Mouse (Mus musculus) macrophage (primary cell): ENCODE data around the gene Bcr. TPM values are rescaled to one million over a fixed set of nuclear protein-coding genes. Genes with fewer than 3 reads are reported as not detected.

Source experiments
- H3K27ac ChIP-seq: fragments of 350-480 bp; formaldehyde crosslinking; 2 replicates; pipeline ENCODE4 v1.9.0; 2021
- H3K36me3 ChIP-seq: fragments of 350-480 bp; formaldehyde crosslinking; 2 replicates; pipeline ENCODE4 v1.9.0; 2021; ENCODE audit errors: inconsistent target
- H3K4me3 ChIP-seq: fragments of 350-480 bp; formaldehyde crosslinking; 2 replicates; pipeline ENCODE4 v1.9.0; 2021; ENCODE audit errors: inconsistent target
- H3K79me2 ChIP-seq: fragments of 350-480 bp; formaldehyde crosslinking; 2 replicates; pipeline ENCODE4 v1.9.0; 2021; ENCODE audit errors: inconsistent target
- WGBS: methylation state at CpG from one replicate; pipeline ENCODE4 v1.1.7; 2026; ENCODE audit warnings: inconsistent platforms; ENCODE audit not compliant: missing documents; 5-methylcytosine and 5-hydroxymethylcytosine counted together
- polyA plus RNA-seq: library from polyadenylated mRNA; stranded (reverse); fragments of 250-400 nt; gene quantifications from 3 replicates; pipeline ENCODE4 v1.2.4, GENCODE M21; 2018; ENCODE audit warnings: inconsistent platforms

The Bcr gene
- polyA plus RNA-seq, 1 experiment from 2014 or later, result 1.4 TPM

GRCm38 (mm10) chr10:75095216-75095615 lies 34.8 kb downstream of the Bcr start:
- no peak overlapping the region for H3K27ac ChIP-seq
- no peak overlapping the region for H3K4me3 ChIP-seq
- no peaks in the 10 kb centered on the region for H3K79me2 ChIP-seq
- 94% methylated on average over 7 of the region's 7 CpGs for WGBS
- H3K36me3 ChIP-seq, result no peaks in the 10 kb centered on the region

GRCm38 (mm10) chr10:75098446-75099183 lies 38.2 kb downstream of the Bcr start:
- Histone ChIP-seq H3K27ac (no peak overlapping the region), H3K4me3 (no peak overlapping the region), H3K79me2 (no peaks in the 10 kb centered on the region), H3K36me3 (no peaks in the 10 kb centered on the region)
- 83% methylated on average over 10 of the region's 10 CpGs for WGBS

DNA sequence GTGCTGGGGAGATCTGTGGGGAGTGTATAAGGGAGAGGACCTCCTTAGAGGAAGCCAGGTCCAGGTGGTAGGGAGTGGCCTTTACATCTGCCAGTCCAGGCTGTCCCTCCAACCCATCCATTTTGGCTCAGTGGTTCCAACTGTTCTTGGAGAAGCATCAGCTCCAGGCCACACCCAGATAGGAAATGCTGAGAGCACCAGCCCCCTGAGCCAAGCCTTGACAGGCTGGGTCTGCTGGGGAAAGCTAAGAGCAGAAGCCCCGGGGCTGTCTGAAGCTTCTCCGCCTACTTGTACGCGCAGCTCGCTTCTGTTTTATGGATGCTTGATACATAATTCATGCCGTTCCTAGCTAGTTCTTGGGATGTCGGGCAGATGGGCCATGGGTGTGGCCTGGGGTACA lies 39.9 kb downstream of the Bcr start:
- H3K4me3 ChIP-seq, result no peak overlapping the region
- H3K79me2 ChIP-seq, result no peaks in the 10 kb centered on the region
- no peaks in the 10 kb centered on the region for H3K36me3 ChIP-seq
- no peak overlapping the region for H3K27ac ChIP-seq
- 92% methylated on average over 6 of the region's 7 CpGs for WGBS

GRCm38 (mm10) chr10:75103502-75103901 lies 43.1 kb downstream of the Bcr start:
- Histone ChIP-seq H3K4me3 (no peak overlapping the region), H3K79me2 (no peaks in the 10 kb centered on the region), H3K27ac (no peak overlapping the region), H3K36me3 (no peaks in the 10 kb centered on the region)
- WGBS, result 62% methylated on average over 2 of the region's 2 CpGs

GRCm38 (mm10) chr10:75104191-75105098 lies 44.1 kb downstream of the Bcr start:
- 66% methylated on average over 8 of the region's 9 CpGs for WGBS
- no peak overlapping the region for H3K27ac ChIP-seq
- no peaks in the 10 kb centered on the region for H3K79me2 ChIP-seq
- no peaks in the 10 kb centered on the region for H3K36me3 ChIP-seq
- H3K4me3 ChIP-seq, result no peak overlapping the region

GRCm38 (mm10) chr10:75105099-75105461 lies 44.7 kb downstream of the Bcr start:
- Histone ChIP-seq H3K4me3 (no peak overlapping the region), H3K27ac (no peak overlapping the region), H3K79me2 (no peaks in the 10 kb centered on the region), H3K36me3 (no peaks in the 10 kb centered on the region)
- 29% methylated on average over 4 of the region's 4 CpGs for WGBS

- whole genome bisulfite sequencing, result 10% methylated on average over 5 of the region's 5 CpGs
- Histone ChIP-seq H3K36me3 (no peaks in the 10 kb centered on the region), H3K27ac (no peak overlapping the region), H3K79me2 (no peaks in the 10 kb centered on the region), H3K4me3 (no peak overlapping the region)
Observed at GRCm38 (mm10) chr10:75105687-75106086, 45.3 kb downstream of the Bcr start.

DNA sequence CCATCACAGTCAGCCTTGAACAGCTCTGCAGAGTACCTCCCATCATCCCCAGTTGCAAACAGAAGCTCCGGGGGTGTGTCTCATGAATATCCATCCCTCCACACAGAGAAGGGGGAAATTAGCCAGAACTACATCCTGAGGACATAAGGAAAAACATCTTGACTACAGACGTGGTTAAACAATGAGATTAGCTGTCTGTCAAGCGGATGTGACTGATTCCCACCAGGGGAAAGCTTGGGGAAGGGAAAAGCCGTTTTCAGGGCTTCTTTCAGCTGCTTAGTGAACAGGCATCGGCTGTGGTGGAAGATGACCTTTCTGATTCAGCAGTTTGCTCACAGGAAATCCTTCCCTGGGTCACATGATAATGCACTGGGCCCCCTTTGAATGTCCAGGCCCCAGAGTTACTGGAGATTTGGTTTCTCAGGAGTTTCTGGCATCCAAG lies 46.6 kb downstream of the Bcr start:
- no peak overlapping the region for H3K27ac ChIP-seq
- H3K79me2 ChIP-seq, result no peaks in the 10 kb centered on the region
- H3K4me3 ChIP-seq, result no peak overlapping the region
- H3K36me3 ChIP-seq, result no peaks in the 10 kb centered on the region
- WGBS, result 48% methylated on average over 5 of the region's 5 CpGs

- no peak overlapping the region for H3K27ac ChIP-seq
- no peaks in the 10 kb centered on the region for H3K79me2 ChIP-seq
- whole genome bisulfite sequencing, result 94% methylated on average over 3 of the region's 3 CpGs
- H3K36me3 ChIP-seq, result no peaks in the 10 kb centered on the region
- no peak overlapping the region for H3K4me3 ChIP-seq
Observed at GRCm38 (mm10) chr10:75108092-75108491, 47.7 kb downstream of the Bcr start.

GRCm38 (mm10) chr10:75111446-75112201 lies 51.2 kb downstream of the Bcr start:
- H3K79me2 ChIP-seq, result no peaks in the 10 kb centered on the region
- no peak overlapping the region for H3K4me3 ChIP-seq
- WGBS, result 98% methylated on average over 11 of the region's 11 CpGs
- H3K36me3 ChIP-seq, result no peaks in the 10 kb centered on the region
- no peak overlapping the region for H3K27ac ChIP-seq

- Histone ChIP-seq H3K4me3 (no peak overlapping the region), H3K79me2 (no peaks in the 10 kb centered on the region), H3K27ac (no peak overlapping the region), H3K36me3 (no peaks in the 10 kb centered on the region)
- WGBS, result 96% methylated on average over 3 of the region's 3 CpGs
Observed at GRCm38 (mm10) chr10:75112405-75112804, 52.0 kb downstream of the Bcr start.

DNA sequence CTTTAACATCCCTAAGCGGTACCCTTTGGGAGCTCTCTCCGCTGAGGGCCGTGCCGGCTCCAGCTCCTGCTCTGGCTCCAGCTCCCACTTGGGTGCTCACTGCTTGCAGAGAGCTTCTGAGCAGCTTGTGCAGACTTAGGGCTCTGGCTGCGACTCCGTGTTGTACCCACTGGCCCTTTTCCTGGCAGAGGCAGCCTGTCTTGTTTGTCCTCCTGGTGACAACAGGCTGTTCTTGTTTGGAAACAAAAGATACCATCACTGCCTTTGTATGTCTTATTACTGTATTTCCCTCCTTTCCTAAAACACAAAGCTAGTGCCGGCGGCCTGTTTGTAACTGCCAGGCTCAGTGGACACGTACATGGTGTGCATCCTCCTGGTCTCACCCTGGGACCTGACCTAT lies 53.2 kb downstream of the Bcr start:
- H3K36me3 ChIP-seq, result no peaks in the 10 kb centered on the region
- no peak overlapping the region for H3K4me3 ChIP-seq
- H3K79me2 ChIP-seq, result no peaks in the 10 kb centered on the region
- H3K27ac ChIP-seq, result no peak overlapping the region
- 90% methylated on average over 9 of the region's 9 CpGs for WGBS

DNA sequence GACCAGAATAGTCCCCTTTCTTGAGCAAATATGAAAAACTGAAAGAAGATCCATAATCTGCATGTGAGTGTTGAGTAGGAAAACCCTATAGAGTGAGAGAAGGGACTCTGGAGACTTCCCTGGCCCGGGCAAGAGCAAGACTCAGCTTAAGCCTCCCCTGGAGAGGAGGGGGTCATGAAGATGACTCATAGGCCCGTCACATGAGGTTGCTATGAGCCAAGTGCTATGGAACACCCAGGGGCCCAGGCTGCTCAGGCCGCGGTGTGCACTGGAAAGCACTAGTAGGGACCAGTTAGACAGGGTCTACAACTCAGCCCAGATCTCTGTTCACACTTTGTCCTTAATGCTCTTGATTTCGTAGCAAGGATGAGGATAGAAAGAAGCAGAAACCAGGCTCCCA lies 54.8 kb downstream of the Bcr start:
- Histone ChIP-seq H3K36me3 (no peaks in the 10 kb centered on the region), H3K79me2 (no peaks in the 10 kb centered on the region), H3K4me3 (no peak overlapping the region), H3K27ac (no peak overlapping the region)
- 90% methylated on average over 5 of the region's 5 CpGs for WGBS

DNA sequence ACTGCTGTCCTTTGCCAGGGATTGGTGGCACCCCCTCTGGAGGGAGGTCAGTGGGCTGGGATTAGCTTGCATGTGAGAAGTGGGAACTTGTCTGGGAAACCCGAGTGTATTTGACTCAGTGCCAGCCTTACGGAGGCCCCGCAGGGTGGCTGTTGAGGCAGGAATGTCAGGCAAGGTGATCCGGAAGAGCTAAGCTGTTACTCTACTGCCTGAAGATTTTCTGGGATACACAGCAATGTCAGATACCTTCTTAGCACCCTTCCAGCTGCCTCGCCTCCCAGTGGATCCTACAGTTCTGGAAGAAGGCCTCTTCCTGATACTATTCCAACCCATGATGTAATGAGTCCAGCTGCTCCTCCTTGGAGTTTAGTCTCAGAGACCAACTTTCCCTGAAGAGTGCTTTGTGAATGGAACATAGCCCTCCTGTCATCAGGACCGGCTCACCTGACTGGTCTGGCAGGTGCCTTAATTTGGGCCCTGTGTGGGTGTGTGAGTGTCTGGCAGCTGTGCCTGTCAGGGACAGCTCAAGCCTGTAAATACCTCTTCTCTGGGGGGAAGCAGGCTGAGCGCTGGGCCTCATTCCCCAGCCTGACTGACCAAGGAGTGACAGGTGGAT lies 56.6 kb downstream of the Bcr start:
- WGBS, result 90% methylated on average over 7 of the region's 7 CpGs
- Histone ChIP-seq H3K4me3 (no peak overlapping the region), H3K36me3 (no peaks in the 10 kb centered on the region), H3K27ac (no peak overlapping the region), H3K79me2 (no peaks in the 10 kb centered on the region)
